Mouse (Mus musculus): Measurements from ENCODE around the gene Arid3b. TPM values are rescaled to one million over a fixed set of nuclear protein-coding genes. Genes with fewer than 3 reads are reported as not detected.
"Not testable (repeated sequence)": the region's sequence is repeated elsewhere in the genome, so short reads cannot be mapped to it uniquely, and the experiment has no call there.

The Arid3b gene
- polyA plus RNA-seq (2012; rRNA removed) (7.8 and 9.3 TPM in 2 replicates), polyA plus RNA-seq (2014; fragmentation: Nextera tagmentation; extraction: Ambion mirVana) (8.5 and 9.3 TPM in 2 replicates)

- H3K4me3 ChIP-seq (ENCODE audit: insufficient read depth in 1 of 2, low read depth in 2 of 2, low read length in 2 of 2), result peak within 1 kb of the TSS; percentile 81 to 99
- ATAC-seq (ENCODE audit: insufficient read depth) (peak; percentile 100), DNase-seq (ENCODE audit: low read depth in 3 of 3, low spot score in 3 of 3) (peak; percentile 93 to 95 (median 94))
- under 1% methylated on average over 44 of the region's 45 CpGs for WGBS (ENCODE audit: insufficient replicate concordance)
- H3K27me3 ChIP-seq (ENCODE audit: control insufficient read depth, insufficient read depth, low read length), result no peaks in the 10 kb centered on the region
- TF ChIP-seq EP300 (IDR thresholded peaks at IDR 0.05; ENCODE audit: low read depth), result no peak
- no peak for TF ChIP-seq CTCF (IDR thresholded peaks at IDR 0.05; ENCODE audit: low read depth)
- H3K9ac ChIP-seq (replicated peaks), result peak within 1 kb of the TSS; percentile 85
- H3K9me3 ChIP-seq (ENCODE audit: control insufficient read depth, low read length), result no peaks in the 10 kb centered on the region
- H3K36me3 ChIP-seq (replicated peaks; ENCODE audit: control insufficient read depth, insufficient read depth, low read depth), result peaks cover 3% of the 10 kb centered on the region; the same call in 1 of the 2 replicates
- H3K27ac ChIP-seq, result peak within 1 kb of the TSS; percentile 46
- H3K4me2 ChIP-seq (ENCODE audit: low read depth), result peak within 1 kb of the TSS; percentile 78
- H3K4me1 ChIP-seq (replicated peaks; ENCODE audit: control insufficient read depth in 2 of 2, insufficient read depth in 2 of 2, low read length in 1 of 2), result peaks cover 23 to 30% of the 10 kb centered on the region in 2 experiments
Observed at GRCm38 (mm10) chr9:57836581-57837170, at the start of gene Arid3b. Gene Arid3b (minus strand): TSS chr9:57836793.

- DNase-seq (ENCODE audit: low read depth in 3 of 3, low spot score in 3 of 3) (no peak), ATAC-seq (ENCODE audit: insufficient read depth) (no peak)
- Histone ChIP-seq H3K4me1 (replicated peaks; ENCODE audit: control insufficient read depth in 2 of 2, insufficient read depth in 2 of 2, low read length in 1 of 2) (no peaks in the 10 kb centered on the region), H3K4me2 (ENCODE audit: low read depth) (no peak overlapping the region), H3K27ac (no peak overlapping the region), H3K36me3 (replicated peaks; ENCODE audit: control insufficient read depth, insufficient read depth, low read depth) (no peaks in the 10 kb centered on the region), H3K9ac (replicated peaks) (no peak overlapping the region), H3K27me3 (ENCODE audit: control insufficient read depth, insufficient read depth, low read length) (no peaks in the 10 kb centered on the region), H3K4me3 (ENCODE audit: insufficient read depth in 1 of 2, low read depth in 2 of 2, low read length in 2 of 2) (no peak overlapping the region), H3K9me3 (ENCODE audit: control insufficient read depth, low read length) (no peaks in the 10 kb centered on the region)
- 56% methylated on average over 1 of the region's 1 CpGs for WGBS (ENCODE audit: insufficient replicate concordance)
- TF ChIP-seq CTCF (IDR thresholded peaks at IDR 0.05; ENCODE audit: low read depth) (no peak), EP300 (IDR thresholded peaks at IDR 0.05; ENCODE audit: low read depth) (no peak)
Observed at GRCm38 (mm10) chr9:57883413-57883812, 46.8 kb upstream of the Arid3b start.

- not testable (repeated sequence) for ATAC-seq (ENCODE audit: insufficient read depth); H3K4me2 ChIP-seq (ENCODE audit: low read depth); H3K36me3 ChIP-seq (replicated peaks; ENCODE audit: control insufficient read depth, insufficient read depth, low read depth); DNase-seq (ENCODE audit: low read depth in 3 of 3, low spot score in 3 of 3); H3K27me3 ChIP-seq (ENCODE audit: control insufficient read depth, insufficient read depth, low read length); H3K9ac ChIP-seq (replicated peaks); H3K4me3 ChIP-seq (ENCODE audit: insufficient read depth in 1 of 2, low read depth in 2 of 2, low read length in 2 of 2); H3K4me1 ChIP-seq (replicated peaks; ENCODE audit: control insufficient read depth in 2 of 2, insufficient read depth in 2 of 2, low read length in 1 of 2); H3K9me3 ChIP-seq (ENCODE audit: control insufficient read depth, low read length); H3K27ac ChIP-seq
- 43% methylated on average over 2 of the region's 2 CpGs for WGBS (ENCODE audit: insufficient replicate concordance)
Observed at GRCm38 (mm10) chr9:57881781-57882180, 45.2 kb upstream of the Arid3b start.

GRCm38 (mm10) chr9:57880278-57880677, 43.7 kb upstream of the Arid3b start:
- no peaks in the 10 kb centered on the region for H3K9me3 ChIP-seq (ENCODE audit: control insufficient read depth, low read length)
- H3K4me1 ChIP-seq (replicated peaks; ENCODE audit: control insufficient read depth in 2 of 2, insufficient read depth in 2 of 2, low read length in 1 of 2), result no peaks in the 10 kb centered on the region
- DNase-seq (ENCODE audit: low read depth in 3 of 3, low spot score in 3 of 3) (no peak), ATAC-seq (ENCODE audit: insufficient read depth) (no peak)
- TF ChIP-seq EP300 (IDR thresholded peaks at IDR 0.05; ENCODE audit: low read depth) (no peak), CTCF (IDR thresholded peaks at IDR 0.05; ENCODE audit: low read depth) (no peak)
- H3K4me3 ChIP-seq (ENCODE audit: insufficient read depth in 1 of 2, low read depth in 2 of 2, low read length in 2 of 2), result no peak overlapping the region
- no peak overlapping the region for H3K9ac ChIP-seq (replicated peaks)
- H3K27me3 ChIP-seq (ENCODE audit: control insufficient read depth, insufficient read depth, low read length), result no peaks in the 10 kb centered on the region
- no peaks in the 10 kb centered on the region for H3K36me3 ChIP-seq (replicated peaks; ENCODE audit: control insufficient read depth, insufficient read depth, low read depth)
- H3K4me2 ChIP-seq (ENCODE audit: low read depth), result no peak overlapping the region
- WGBS (ENCODE audit: insufficient replicate concordance), result 26% methylated on average over 4 of the region's 4 CpGs
- H3K27ac ChIP-seq, result no peak overlapping the region

- H3K36me3 ChIP-seq (replicated peaks; ENCODE audit: control insufficient read depth, insufficient read depth, low read depth), result no peaks in the 10 kb centered on the region
- WGBS (ENCODE audit: insufficient replicate concordance), result 19% methylated on average over 3 of the region's 3 CpGs
- no peak for ATAC-seq (ENCODE audit: insufficient read depth)
Observed at GRCm38 (mm10) chr9:57879213-57879612, 42.6 kb upstream of the Arid3b start.

More at GRCm38 (mm10) chr9:57879213-57879612, 42.6 kb upstream of the Arid3b start:
- Histone ChIP-seq H3K4me3 (ENCODE audit: insufficient read depth in 1 of 2, low read depth in 2 of 2, low read length in 2 of 2) (no peak overlapping the region), H3K9ac (replicated peaks) (no peak overlapping the region), H3K4me1 (replicated peaks; ENCODE audit: control insufficient read depth in 2 of 2, insufficient read depth in 2 of 2, low read length in 1 of 2) (no peaks in the 10 kb centered on the region), H3K27me3 (ENCODE audit: control insufficient read depth, insufficient read depth, low read length) (no peaks in the 10 kb centered on the region), H3K27ac (no peak overlapping the region), H3K9me3 (ENCODE audit: control insufficient read depth, low read length) (no peaks in the 10 kb centered on the region), H3K4me2 (ENCODE audit: low read depth) (no peak overlapping the region)
- DNase-seq (ENCODE audit: low read depth in 3 of 3, low spot score in 3 of 3), result no peak
- TF ChIP-seq CTCF (IDR thresholded peaks at IDR 0.05; ENCODE audit: low read depth) (no peak), EP300 (IDR thresholded peaks at IDR 0.05; ENCODE audit: low read depth) (no peak)

Measured in liver, embryonic 14.5 days (tissue).